Mouse (Mus musculus) cerebellum, adult 8-10 months (tissue): Measurements from ENCODE around the gene Mylip.

Experiments used
- DNase-seq: peaks from one replicate; pipeline ENCODE4 v3.0.0; 2022

The Mylip gene

GRCm38 (mm10) chr13:45440226-45440625 is 50.7 kb downstream of the Mylip start:
- no peak for DNase-seq

GRCm38 (mm10) chr13:45442451-45442850 is 52.9 kb downstream of the Mylip start:
- DNase-seq, result no peak

- DNase-seq, result no peak
Measured at GRCm38 (mm10) chr13:45442918-45443535, 53.5 kb downstream of the Mylip start.

GRCm38 (mm10) chr13:45444220-45444619 is 54.7 kb downstream of the Mylip start:
- no peak for DNase-seq

GRCm38 (mm10) chr13:45444652-45445051 is 55.1 kb downstream of the Mylip start:
- DNase-seq, result no peak

- no peak for DNase-seq
Measured at GRCm38 (mm10) chr13:45446636-45447035, 57.1 kb downstream of the Mylip start.

GRCm38 (mm10) chr13:45452437-45452836 is 62.9 kb downstream of the Mylip start:
- DNase-seq, result no peak

GRCm38 (mm10) chr13:45453033-45453432 is 63.5 kb downstream of the Mylip start:
- no peak for DNase-seq

GRCm38 (mm10) chr13:45454044-45454443 is 64.5 kb downstream of the Mylip start:
- DNase-seq, result no peak

- DNase-seq, result no peak
Measured at GRCm38 (mm10) chr13:45454641-45455040, 65.1 kb downstream of the Mylip start.

- no peak for DNase-seq
Measured at GRCm38 (mm10) chr13:45455108-45455861, 65.7 kb downstream of the Mylip start.

GRCm38 (mm10) chr13:45455862-45456192 is 66.3 kb downstream of the Mylip start:
- no peak for DNase-seq

GRCm38 (mm10) chr13:45457459-45457858 is 67.9 kb downstream of the Mylip start:
- DNase-seq, result no peak

- DNase-seq, result no peak
Measured at GRCm38 (mm10) chr13:45460177-45460576, 70.6 kb downstream of the Mylip start.

GRCm38 (mm10) chr13:45461370-45461958 is 71.9 kb downstream of the Mylip start:
- peak; percentile 79 for DNase-seq
